Mouse (Mus musculus): ENCODE data around the gene Pex5. TPM values are rescaled to one million over a fixed set of nuclear protein-coding genes. Genes with fewer than 3 reads are reported as not detected.

Gene Pex5
- polyA plus RNA-seq, 1 experiment from 2014 or later = 67.6 TPM

GRCm38 (mm10) chr6:124379331-124379730, 35.5 kb downstream of the Pex5 start:
- H3K9ac ChIP-seq = no peak overlapping the region
- no peaks in the 10 kb centered on the region for H3K36me3 ChIP-seq
- H3K4me3 ChIP-seq = no peak overlapping the region
- H3K4me1 ChIP-seq (replicated peaks) = no peaks in the 10 kb centered on the region
- no peaks in the 10 kb centered on the region for H3K9me3 ChIP-seq
- no peak overlapping the region for H3K4me2 ChIP-seq
- WGBS = 33% methylated on average over 10 of the region's 10 CpGs
- no peak overlapping the region for H3K27ac ChIP-seq (replicated peaks)
- ATAC-seq (ENCODE audit: low read depth) = no peak
- H3K27me3 ChIP-seq = no peaks in the 10 kb centered on the region

DNA sequence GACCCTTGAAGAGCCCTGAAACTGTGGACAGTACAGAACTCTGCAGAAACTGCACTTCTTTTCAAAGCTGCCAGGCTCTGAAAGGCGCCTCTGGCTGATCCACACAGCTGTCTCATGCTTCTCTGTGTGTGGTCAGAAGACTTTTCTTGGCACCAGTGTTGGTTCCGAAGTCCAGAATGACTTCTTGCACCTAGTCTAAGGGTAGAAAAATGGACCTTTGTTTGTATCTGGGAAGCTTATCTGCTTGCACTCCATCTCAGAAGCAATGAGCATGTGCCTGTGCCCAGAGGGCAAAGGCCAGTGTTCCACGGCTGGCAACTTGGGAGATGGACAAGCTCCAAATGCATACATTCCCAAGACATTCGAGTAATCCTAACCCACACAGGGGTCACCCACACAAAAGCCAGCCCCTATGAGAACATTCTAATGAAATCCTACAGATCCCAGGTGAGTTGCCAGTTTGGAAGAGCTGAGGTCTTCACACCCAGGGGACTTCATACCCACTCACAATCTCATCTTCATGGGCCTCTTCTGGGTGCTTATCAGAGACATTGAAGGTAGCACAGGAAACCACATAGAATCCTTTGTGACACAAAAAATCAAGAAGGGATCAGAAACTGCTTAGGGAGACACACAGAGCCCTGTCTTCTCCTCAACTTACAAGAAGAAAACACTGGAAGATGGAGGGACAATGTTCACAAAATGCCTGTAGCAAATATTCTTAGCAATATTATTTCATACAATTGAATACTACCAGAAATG, 37.2 kb downstream of the Pex5 start:
- 75% methylated on average over 4 of the region's 4 CpGs for WGBS
- no peak for ATAC-seq (ENCODE audit: low read depth)
- Histone ChIP-seq H3K9me3 (no peaks in the 10 kb centered on the region), H3K36me3 (no peaks in the 10 kb centered on the region), H3K4me3 (no peak overlapping the region), H3K4me2 (no peak overlapping the region), H3K27ac (replicated peaks) (no peak overlapping the region), H3K9ac (no peak overlapping the region), H3K4me1 (replicated peaks) (no peaks in the 10 kb centered on the region), H3K27me3 (no peaks in the 10 kb centered on the region)

DNA sequence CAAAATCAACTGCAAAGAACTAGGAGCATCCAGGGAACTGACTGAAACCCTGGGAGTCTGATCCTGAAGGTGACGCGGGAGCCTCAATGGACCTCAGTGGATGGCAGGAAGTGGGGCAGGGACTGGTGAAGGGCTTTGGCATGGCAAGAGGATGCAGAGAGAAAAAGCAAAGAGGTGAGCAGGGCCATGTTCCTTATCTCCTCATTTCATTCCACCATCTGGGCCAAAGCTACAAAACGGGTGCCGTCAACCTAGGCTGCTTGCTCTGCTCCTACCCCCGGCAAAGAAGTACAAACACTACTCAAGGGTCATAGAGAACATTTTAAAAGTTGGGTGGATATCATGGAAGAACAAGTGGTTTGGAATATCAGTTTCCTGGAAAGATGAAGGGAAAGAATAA, 38.6 kb downstream of the Pex5 start:
- Histone ChIP-seq H3K9me3 (no peaks in the 10 kb centered on the region), H3K4me1 (replicated peaks) (no peaks in the 10 kb centered on the region), H3K36me3 (no peaks in the 10 kb centered on the region), H3K4me3 (no peak overlapping the region), H3K9ac (no peak overlapping the region), H3K4me2 (no peak overlapping the region), H3K27ac (replicated peaks) (no peak overlapping the region), H3K27me3 (no peaks in the 10 kb centered on the region)
- no peak for ATAC-seq (ENCODE audit: low read depth)
- WGBS = 94% methylated on average over 5 of the region's 5 CpGs

DNA sequence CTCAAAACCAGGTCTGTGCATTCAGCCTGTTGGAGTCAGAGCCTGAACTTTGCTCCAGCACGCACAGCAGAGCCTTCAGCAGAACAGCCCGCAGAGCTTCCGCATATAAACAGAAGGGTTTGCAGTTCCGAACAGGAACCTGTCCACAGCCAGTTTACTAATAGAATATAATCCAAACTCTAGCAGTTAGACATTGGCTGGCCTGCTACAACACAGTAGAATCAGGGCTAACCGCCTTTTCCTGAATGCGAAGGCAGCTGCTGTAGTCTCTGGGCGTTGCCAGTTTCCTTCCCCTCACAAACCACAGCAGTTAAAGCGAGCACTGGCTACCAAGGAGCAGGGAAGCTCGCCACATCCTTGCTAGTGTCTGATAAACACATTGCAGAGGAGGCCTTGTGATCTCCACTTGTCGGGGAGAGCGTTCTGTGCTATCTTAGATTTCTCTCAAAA, 39.4 kb downstream of the Pex5 start:
- Histone ChIP-seq H3K4me2 (no peak overlapping the region), H3K36me3 (no peaks in the 10 kb centered on the region), H3K27me3 (no peaks in the 10 kb centered on the region), H3K4me3 (no peak overlapping the region), H3K9me3 (no peaks in the 10 kb centered on the region), H3K9ac (no peak overlapping the region), H3K4me1 (replicated peaks) (no peaks in the 10 kb centered on the region), H3K27ac (replicated peaks) (no peak overlapping the region)
- 88% methylated on average over 11 of the region's 11 CpGs for WGBS
- no peak for ATAC-seq (ENCODE audit: low read depth)

GRCm38 (mm10) chr6:124374683-124375082, 40.2 kb downstream of the Pex5 start:
- no peak for ATAC-seq (ENCODE audit: low read depth)
- no peaks in the 10 kb centered on the region for H3K9me3 ChIP-seq
- no peaks in the 10 kb centered on the region for H3K4me1 ChIP-seq (replicated peaks)
- H3K4me3 ChIP-seq = no peak overlapping the region
- 85% methylated on average over 4 of the region's 4 CpGs for WGBS
- no peak overlapping the region for H3K27ac ChIP-seq (replicated peaks)
- H3K27me3 ChIP-seq = no peaks in the 10 kb centered on the region
- no peaks in the 10 kb centered on the region for H3K36me3 ChIP-seq
- no peak overlapping the region for H3K9ac ChIP-seq
- H3K4me2 ChIP-seq = no peak overlapping the region

DNA sequence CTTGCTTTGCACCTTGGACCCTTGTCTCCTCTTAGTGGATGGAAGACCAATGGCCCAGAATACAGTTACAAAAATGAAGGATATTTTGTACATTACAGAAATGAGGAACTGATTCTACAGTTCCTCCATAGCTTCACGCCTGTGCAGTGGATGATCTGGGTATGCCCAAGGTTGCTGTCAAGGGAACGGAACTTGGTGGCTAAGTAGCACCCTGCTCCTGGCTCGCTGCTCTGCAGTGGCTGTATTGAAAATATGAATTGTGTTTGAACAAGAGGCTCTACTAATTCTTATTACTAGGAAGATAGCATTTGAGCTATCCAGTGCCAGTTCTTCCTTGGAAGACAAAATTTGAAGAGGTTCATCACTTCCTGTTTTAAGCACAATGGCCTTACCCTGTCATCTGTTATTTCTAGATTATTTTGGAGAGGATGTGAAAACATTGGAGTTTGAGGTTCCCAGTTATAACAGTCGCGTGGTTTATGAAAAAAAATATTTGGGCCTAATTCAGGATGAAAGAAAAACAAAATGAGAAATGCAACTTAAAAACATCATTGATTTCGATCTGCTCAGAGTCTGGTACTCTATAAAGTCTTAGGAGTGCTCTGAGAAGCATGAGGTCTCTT, 41.2 kb downstream of the Pex5 start:
- Histone ChIP-seq H3K27ac (replicated peaks) (no peak overlapping the region), H3K9me3 (no peaks in the 10 kb centered on the region), H3K36me3 (no peaks in the 10 kb centered on the region), H3K4me1 (replicated peaks) (no peaks in the 10 kb centered on the region), H3K9ac (no peak overlapping the region), H3K4me2 (no peak overlapping the region), H3K27me3 (no peaks in the 10 kb centered on the region), H3K4me3 (no peak overlapping the region)
- WGBS = 93% methylated on average over 6 of the region's 6 CpGs
- ATAC-seq (ENCODE audit: low read depth) = no peak

DNA sequence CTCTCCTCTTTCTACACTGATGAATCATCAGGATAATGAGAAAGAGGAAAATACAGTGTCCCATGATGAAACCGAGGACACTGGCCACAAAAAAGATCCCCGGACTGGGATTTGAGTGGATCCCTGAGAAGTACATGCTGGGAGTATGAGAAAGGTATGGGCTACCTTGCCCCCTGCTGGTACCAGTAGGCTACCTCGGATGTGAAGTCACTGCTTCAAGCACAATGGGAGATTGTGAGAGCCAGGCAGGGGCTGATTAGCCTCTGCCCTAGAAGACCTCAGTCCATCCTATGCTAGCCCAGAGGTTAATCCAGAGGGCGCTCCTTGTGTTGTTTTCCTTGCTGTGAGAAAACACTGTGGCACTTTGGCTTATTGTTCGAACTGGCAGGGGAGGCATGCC, 50.5 kb downstream of the Pex5 start:
- Histone ChIP-seq H3K4me3 (no peak overlapping the region), H3K9ac (no peak overlapping the region), H3K4me2 (no peak overlapping the region), H3K9me3 (no peaks in the 10 kb centered on the region), H3K27ac (replicated peaks) (no peak overlapping the region), H3K4me1 (replicated peaks) (no peaks in the 10 kb centered on the region), H3K36me3 (no peaks in the 10 kb centered on the region), H3K27me3 (no peaks in the 10 kb centered on the region)
- no peak for ATAC-seq (ENCODE audit: low read depth)
- WGBS = 64% methylated on average over 5 of the region's 5 CpGs

- H3K9me3 ChIP-seq = no peaks in the 10 kb centered on the region
- no peak overlapping the region for H3K4me2 ChIP-seq
- no peaks in the 10 kb centered on the region for H3K4me1 ChIP-seq (replicated peaks)
- no peaks in the 10 kb centered on the region for H3K36me3 ChIP-seq
- H3K9ac ChIP-seq = no peak overlapping the region
- no peak for ATAC-seq (ENCODE audit: low read depth)
- H3K4me3 ChIP-seq = no peak overlapping the region
- 52% methylated on average over 6 of the region's 6 CpGs for WGBS
- no peak overlapping the region for H3K27ac ChIP-seq (replicated peaks)
- no peaks in the 10 kb centered on the region for H3K27me3 ChIP-seq
Measured at GRCm38 (mm10) chr6:124360549-124360948, 54.3 kb downstream of the Pex5 start.

- no peaks in the 10 kb centered on the region for H3K27me3 ChIP-seq
- WGBS = 85% methylated on average over 6 of the region's 6 CpGs
Measured at GRCm38 (mm10) chr6:124358953-124359352, 55.9 kb downstream of the Pex5 start.

DNA sequence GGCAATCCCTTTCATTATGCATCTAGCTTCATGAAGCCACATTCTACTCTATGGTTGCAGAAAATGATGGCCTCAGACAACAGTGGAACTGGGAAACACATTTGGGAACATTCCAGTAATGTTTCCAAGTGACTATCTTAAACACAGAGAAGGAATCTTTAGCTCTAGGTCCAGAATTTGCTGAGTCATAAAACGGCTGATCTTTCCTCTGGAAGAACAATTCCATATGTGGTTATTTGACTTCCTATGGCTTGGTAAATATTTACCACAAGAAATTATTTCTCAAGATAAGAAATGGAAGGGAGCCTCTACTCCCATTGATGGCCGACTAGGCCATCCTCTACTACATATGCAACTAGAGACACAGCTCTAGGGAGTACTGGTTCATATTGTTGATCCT, 61.6 kb downstream of the Pex5 start:
- Histone ChIP-seq H3K4me3 (no peak overlapping the region), H3K9me3 (no peaks in the 10 kb centered on the region), H3K4me2 (no peak overlapping the region), H3K27me3 (no peaks in the 10 kb centered on the region), H3K27ac (replicated peaks) (no peak overlapping the region), H3K9ac (no peak overlapping the region), H3K4me1 (replicated peaks) (no peaks in the 10 kb centered on the region), H3K36me3 (no peaks in the 10 kb centered on the region)
- no peak for ATAC-seq (ENCODE audit: low read depth)
- WGBS = 80% methylated on average over 2 of the region's 2 CpGs

More at GRCm38 (mm10) chr6:124358953-124359352, 55.9 kb downstream of the Pex5 start:
- no peak overlapping the region for H3K4me3 ChIP-seq
- H3K9ac ChIP-seq = no peak overlapping the region
- no peaks in the 10 kb centered on the region for H3K9me3 ChIP-seq
- no peak overlapping the region for H3K4me2 ChIP-seq
- no peak overlapping the region for H3K27ac ChIP-seq (replicated peaks)
- no peaks in the 10 kb centered on the region for H3K36me3 ChIP-seq
- H3K4me1 ChIP-seq (replicated peaks) = no peaks in the 10 kb centered on the region
- no peak for ATAC-seq (ENCODE audit: low read depth)
